19 mouse cellular contexts compared by ENCODE assay signal in the genomic region with DNA sequence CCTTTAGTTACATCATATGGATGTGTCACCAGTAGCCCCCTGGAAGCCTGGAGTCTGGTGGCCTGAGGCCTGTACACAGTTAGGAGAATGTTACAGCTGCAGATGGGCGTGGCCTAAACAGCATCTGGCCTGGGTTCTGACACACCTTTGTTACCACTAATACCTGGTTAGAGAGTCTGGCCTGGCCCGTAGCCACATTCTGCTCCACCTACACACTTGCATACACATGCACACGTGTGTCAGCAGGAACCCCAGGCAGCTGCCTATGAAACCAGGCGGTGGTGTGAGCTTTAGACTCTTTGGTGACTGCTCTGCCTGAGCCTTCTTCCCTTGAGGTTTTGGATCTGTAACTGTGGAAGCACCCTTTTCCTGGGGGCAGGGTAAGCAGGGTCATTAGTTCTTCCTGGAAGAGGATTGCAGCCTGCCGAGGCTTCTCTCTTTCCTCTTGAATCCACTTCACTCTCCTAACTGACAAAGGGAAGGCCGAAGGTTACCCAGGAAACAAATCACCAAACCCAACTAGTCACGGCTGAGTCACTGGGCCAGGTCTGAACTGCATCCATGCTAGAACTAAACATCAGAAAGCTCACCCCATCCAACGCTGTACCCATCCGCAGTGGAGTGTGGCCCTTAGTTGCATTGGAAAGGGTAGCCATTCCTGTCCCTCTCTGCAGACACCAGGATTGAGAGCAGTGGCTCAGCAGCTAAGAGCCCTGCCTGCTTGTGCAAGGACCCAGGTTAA.
DNase-seq lines count a peak whose midpoint lies in the region; ATAC-seq and TF ChIP-seq lines count a peak whose summit lies in the region.
"Had no signal": no experiment of that assay in that cellular context is flagged by ENCODE, and none has a peak within 500 bp of the region (broad histone marks: within the 10 kb centered on the region; RNA-seq: fewer than 3 reads in every experiment).

No protein-coding gene starts in this region.

- 78% methylated on average over 9 of the region's 9 CpGs for WGBS in limb, embryonic 15.5 days
- WGBS in limb, embryonic 10.5 days: 88% methylated on average over 9 of the region's 9 CpGs
- 90% methylated on average over 9 of the region's 9 CpGs for WGBS in hindbrain, embryonic 10.5 days

- H3K27me3 ChIP-seq in limb, embryonic 15.5 days: no peaks in the 10 kb centered on the region
- H3K27me3 ChIP-seq in limb, embryonic 10.5 days (ENCODE audit: low read depth, poor library complexity, severe bottlenecking): no peaks in the 10 kb centered on the region
- H3K27me3 ChIP-seq in hindbrain, embryonic 10.5 days (ENCODE audit: insufficient read depth, poor library complexity, severe bottlenecking): no peaks in the 10 kb centered on the region
- H3K27me3 ChIP-seq: stomach, embryonic 15.5 days had no signal

- no peak overlapping the region for H3K9ac ChIP-seq in limb, embryonic 15.5 days
- H3K9ac ChIP-seq: liver, embryonic 14.5 days; stomach, embryonic 15.5 days had no signal

- no peak overlapping the region for H3K4me2 ChIP-seq in limb, embryonic 15.5 days
- H3K4me2 ChIP-seq: stomach, embryonic 15.5 days had no signal

- TF ChIP-seq CTCF in bone marrow macrophage, adult 2 months (IDR thresholded peaks at IDR 0.05; ENCODE audit: low read depth, low read length): no peak

- no peak for TF ChIP-seq POLR2A in bone marrow macrophage, adult 2 months (IDR thresholded peaks at IDR 0.05; ENCODE audit: borderline replicate concordance, low read depth, low read length)

- H3K27ac ChIP-seq in limb, embryonic 15.5 days: peak overlapping the region; percentile 38; the same call in 1 of the 2 replicates
- no peak overlapping the region for H3K27ac ChIP-seq in limb, embryonic 10.5 days
- H3K27ac ChIP-seq in bone marrow macrophage, adult 2 months (ENCODE audit: insufficient read depth, low read depth, low read length): peak overlapping the region; percentile 17
- H3K27ac ChIP-seq in hindbrain, embryonic 10.5 days: no peak overlapping the region
- H3K27ac ChIP-seq: left cerebral cortex, adult 2 months; liver, embryonic 14.5 days; stomach, embryonic 15.5 days had no signal

- no peak overlapping the region for H3K4me3 ChIP-seq in limb, embryonic 15.5 days
- no peak overlapping the region for H3K4me3 ChIP-seq in limb, embryonic 10.5 days
- H3K4me3 ChIP-seq in bone marrow macrophage, adult 2 months (ENCODE audit: insufficient read depth, low read length): no peak overlapping the region
- H3K4me3 ChIP-seq in hindbrain, embryonic 10.5 days: no peak overlapping the region
- H3K4me3 ChIP-seq: left cerebral cortex, adult 2 months; stomach, embryonic 15.5 days had no signal

- H3K36me3 ChIP-seq in limb, embryonic 15.5 days: 0 out of 2 replicates have a peak, but pooled peaks cover 3% of the 10 kb centered on the region
- H3K36me3 ChIP-seq in limb, embryonic 10.5 days: no peaks in the 10 kb centered on the region
- peaks cover 6% of the 10 kb centered on the region; the same call in 1 of the 2 replicates for H3K36me3 ChIP-seq in hindbrain, embryonic 10.5 days
- H3K36me3 ChIP-seq: G1E; stomach, embryonic 15.5 days had no signal

- peak; percentile 63 to 90 for DNase-seq in adrenal gland, adult (ENCODE audit: inconsistent age in 2 of 2, low spot score in 1 of 2)
- no peak for DNase-seq in adrenal gland, postnatal 4 days (ENCODE audit: low spot score in 2 of 2)
- no peak for DNase-seq in limb, embryonic 10.5 days (ENCODE audit: low spot score)
- DNase-seq in 3134 (ENCODE audit: extremely low read depth, insufficient read length, low spot score): peak; percentile 53
- DNase-seq in hindbrain, embryonic 10.5 days (ENCODE audit: low spot score): no peak
- no peak for DNase-seq in cerebellum, postnatal 36 days
- DNase-seq: cerebellum, adult 11-12 months; cerebellum, postnatal 25 days; heart, postnatal 4 days; kidney, adult 18-20 months; kidney, postnatal 10 days; retina, postnatal 1 day had no signal

- H3K9me3 ChIP-seq in limb, embryonic 15.5 days: no peaks in the 10 kb centered on the region
- H3K9me3 ChIP-seq in limb, embryonic 10.5 days (replicated peaks): no peaks in the 10 kb centered on the region
- H3K9me3 ChIP-seq in hindbrain, embryonic 10.5 days: no peaks in the 10 kb centered on the region
- H3K9me3 ChIP-seq: G1E; stomach, embryonic 15.5 days had no signal

- peaks cover 31% of the 10 kb centered on the region for H3K4me1 ChIP-seq in limb, embryonic 15.5 days
- peaks cover 28% of the 10 kb centered on the region for H3K4me1 ChIP-seq in limb, embryonic 10.5 days
- H3K4me1 ChIP-seq in bone marrow macrophage, adult 2 months (ENCODE audit: control insufficient read depth, insufficient read depth, low read length): peaks cover 35% of the 10 kb centered on the region
- H3K4me1 ChIP-seq in hindbrain, embryonic 10.5 days (replicated peaks): peaks cover 44% of the 10 kb centered on the region

- ATAC-seq in limb, embryonic 15.5 days (ENCODE audit: insufficient number of reproducible peaks, low FRiP score, low TSS enrichment, low read depth): no peak
- ATAC-seq: hindbrain, embryonic 16.5 days had no signal

Comparison
In these comparisons a context has a peak if more than half of its experiments do, and no peak if none do; other contexts are left out.
1. DNase-seq: peak in adrenal gland, adult (2 of 2) and 3134 (single experiment); none in adrenal gland, postnatal 4 days (0 of 2), limb, embryonic 10.5 days (single experiment), hindbrain, embryonic 10.5 days (single experiment) and cerebellum, postnatal 36 days (0 of 2).
2. H3K27ac ChIP-seq: peak in limb, embryonic 15.5 days (single experiment) and bone marrow macrophage, adult 2 months (single experiment); none in limb, embryonic 10.5 days (single experiment) and hindbrain, embryonic 10.5 days (single experiment).